Mouse (Mus musculus): Measurements from ENCODE around the gene Diexf.

DNA sequence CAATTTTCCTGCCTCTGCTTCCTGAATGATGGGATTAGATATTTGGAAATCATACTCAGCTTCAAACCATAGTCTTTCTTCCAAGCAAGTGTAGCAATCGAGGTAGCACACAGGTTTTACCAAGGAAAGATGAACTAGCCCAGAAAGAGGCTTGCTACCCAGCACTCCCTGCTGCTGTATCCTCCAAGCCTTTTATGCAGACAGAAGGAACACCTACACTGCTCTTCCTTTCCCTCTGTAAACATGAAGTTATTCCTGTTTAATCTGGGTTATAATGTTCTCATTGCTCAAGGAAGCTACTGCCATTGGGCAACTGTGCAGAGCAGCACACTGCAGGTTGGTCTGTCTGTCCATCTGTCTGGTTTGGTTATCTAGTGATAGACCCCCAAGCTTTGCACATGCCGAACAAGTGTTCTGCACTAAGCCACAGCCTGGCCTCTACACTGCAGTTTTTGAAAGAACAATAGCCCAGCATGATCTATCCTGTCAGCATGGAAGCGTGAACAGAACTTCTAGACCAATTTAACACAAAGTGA is 87.2 kb downstream of the Diexf start:
- no peak for TF ChIP-seq ZC3H11A (IDR thresholded peaks at IDR 0.05; ENCODE audit: borderline replicate concordance, low read depth, low read length)
- no peak for TF ChIP-seq HCFC1 (IDR thresholded peaks at IDR 0.05; ENCODE audit: borderline replicate concordance, insufficient read depth, low read length)
- TF ChIP-seq MAFK (IDR thresholded peaks at IDR 0.05; ENCODE audit: insufficient read depth, low read depth, low read length) = no peak
- no peak for TF ChIP-seq CHD2 (IDR thresholded peaks at IDR 0.05; ENCODE audit: low read depth, low read length)
- no peak for TF ChIP-seq ZNF384 (IDR thresholded peaks at IDR 0.05; ENCODE audit: low read depth, low read length)
